Mouse (Mus musculus): ENCODE data around the gene Sin3b. TPM values are rescaled to one million over a fixed set of nuclear protein-coding genes. Genes with fewer than 3 reads are reported as not detected.
"Not testable (repeated sequence)": the region's sequence is repeated elsewhere in the genome, so short reads cannot be mapped to it uniquely, and the experiment has no call there.

The Sin3b gene
- 108 and 132 TPM in 2 replicates for polyA plus RNA-seq (2012; rRNA removed)

GRCm38 (mm10) chr8:72722769-72723650, at the start of gene Sin3b:
Sin3b (plus strand) TSS chr8:72723285.
- peak; percentile 48 for DNase-seq (ENCODE audit: low read depth, low spot score)
- 14% methylated on average over 55 of the region's 56 CpGs for WGBS

GRCm38 (mm10) chr8:72674184-72674583, 48.9 kb upstream of the Sin3b start:
- DNase-seq (ENCODE audit: low read depth, low spot score), result no peak
- 93% methylated on average over 2 of the region's 2 CpGs for WGBS

GRCm38 (mm10) chr8:72676436-72676835, 46.6 kb upstream of the Sin3b start:
- DNase-seq (ENCODE audit: low read depth, low spot score), result no peak
- 61% methylated on average over 4 of the region's 4 CpGs for WGBS

GRCm38 (mm10) chr8:72676844-72677243, 46.2 kb upstream of the Sin3b start:
- DNase-seq (ENCODE audit: low read depth, low spot score), result not testable (repeated sequence)
- WGBS, result 42% methylated on average over 2 of the region's 2 CpGs

- DNase-seq (ENCODE audit: low read depth, low spot score), result no peak
- 62% methylated on average over 5 of the region's 5 CpGs for WGBS
Measured at GRCm38 (mm10) chr8:72677331-72677730, 45.8 kb upstream of the Sin3b start.

GRCm38 (mm10) chr8:72680133-72680532, 43.0 kb upstream of the Sin3b start:
- DNase-seq (ENCODE audit: low read depth, low spot score), result peak; percentile 22
- 8% methylated on average over 3 of the region's 3 CpGs for WGBS

- DNase-seq (ENCODE audit: low read depth, low spot score), result no peak
- 74% methylated on average over 4 of the region's 4 CpGs for WGBS
Measured at GRCm38 (mm10) chr8:72682051-72682687, 40.9 kb upstream of the Sin3b start.

- DNase-seq (ENCODE audit: low read depth, low spot score), result no peak
Measured at GRCm38 (mm10) chr8:72683010-72683521, 40.0 kb upstream of the Sin3b start.

GRCm38 (mm10) chr8:72683572-72684099, 39.4 kb upstream of the Sin3b start:
- WGBS, result 90% methylated on average over 5 of the region's 5 CpGs
- not testable (repeated sequence) for DNase-seq (ENCODE audit: low read depth, low spot score)

More at GRCm38 (mm10) chr8:72683010-72683521, 40.0 kb upstream of the Sin3b start:
- WGBS, result 35% methylated on average over 2 of the region's 2 CpGs

GRCm38 (mm10) chr8:72698349-72698926, 24.6 kb upstream of the Sin3b start:
- DNase-seq (ENCODE audit: low read depth, low spot score), result no peak
- WGBS, result 94% methylated on average over 2 of the region's 2 CpGs

- no peak for DNase-seq (ENCODE audit: low read depth, low spot score)
- whole genome bisulfite sequencing, result 58% methylated on average over 6 of the region's 6 CpGs
Measured at GRCm38 (mm10) chr8:72712569-72712968, 10.5 kb upstream of the Sin3b start.

GRCm38 (mm10) chr8:72716594-72716993, 6.5 kb upstream of the Sin3b start:
- 68% methylated on average over 5 of the region's 5 CpGs for WGBS
- DNase-seq (ENCODE audit: low read depth, low spot score), result no peak

- DNase-seq (ENCODE audit: low read depth, low spot score), result no peak
- WGBS, result 38% methylated on average over 1 of the region's 1 CpGs
Measured at GRCm38 (mm10) chr8:72720541-72720940, 2.5 kb upstream of the Sin3b start.

- WGBS, result 1% methylated on average over 30 of the region's 30 CpGs
- no peak for DNase-seq (ENCODE audit: low read depth, low spot score)
Measured at GRCm38 (mm10) chr8:72723651-72724001, 541 bp downstream of the Sin3b start.

GRCm38 (mm10) chr8:72728636-72729035, 5.6 kb downstream of the Sin3b start:
- WGBS, result 89% methylated on average over 1 of the region's 1 CpGs
- no peak for DNase-seq (ENCODE audit: low read depth, low spot score)

- 58% methylated on average over 5 of the region's 5 CpGs for WGBS
- DNase-seq (ENCODE audit: low read depth, low spot score), result no peak
Measured at GRCm38 (mm10) chr8:72735001-72735400, 11.9 kb downstream of the Sin3b start.

GRCm38 (mm10) chr8:72736868-72737267, 13.8 kb downstream of the Sin3b start:
- no peak for DNase-seq (ENCODE audit: low read depth, low spot score)

- DNase-seq (ENCODE audit: low read depth, low spot score), result no peak
- 29% methylated on average over 5 of the region's 5 CpGs for WGBS
Measured at GRCm38 (mm10) chr8:72746061-72746460, 23.0 kb downstream of the Sin3b start.

GRCm38 (mm10) chr8:72749846-72750245, 26.8 kb downstream of the Sin3b start:
- DNase-seq (ENCODE audit: low read depth, low spot score), result no peak
- WGBS, result 91% methylated on average over 26 of the region's 26 CpGs

GRCm38 (mm10) chr8:72750266-72750665, 27.2 kb downstream of the Sin3b start:
- DNase-seq (ENCODE audit: low read depth, low spot score), result no peak
- WGBS, result 93% methylated on average over 6 of the region's 6 CpGs
